Mouse (Mus musculus) heart, postnatal 0 days (tissue): ENCODE data around the gene Skap2.

Experiments
- CTCF ChIP-seq: IDR thresholded peaks from 2 replicates; pipeline ENCODE4 v1.5.1; 2016; ENCODE audit warnings: antibody characterized with exemption, control low read depth, low read depth
- EP300 ChIP-seq: IDR thresholded peaks from 2 replicates; pipeline ENCODE4 v1.6.1; 2016; ENCODE audit warnings: antibody characterized with exemption, low read depth

DNA sequence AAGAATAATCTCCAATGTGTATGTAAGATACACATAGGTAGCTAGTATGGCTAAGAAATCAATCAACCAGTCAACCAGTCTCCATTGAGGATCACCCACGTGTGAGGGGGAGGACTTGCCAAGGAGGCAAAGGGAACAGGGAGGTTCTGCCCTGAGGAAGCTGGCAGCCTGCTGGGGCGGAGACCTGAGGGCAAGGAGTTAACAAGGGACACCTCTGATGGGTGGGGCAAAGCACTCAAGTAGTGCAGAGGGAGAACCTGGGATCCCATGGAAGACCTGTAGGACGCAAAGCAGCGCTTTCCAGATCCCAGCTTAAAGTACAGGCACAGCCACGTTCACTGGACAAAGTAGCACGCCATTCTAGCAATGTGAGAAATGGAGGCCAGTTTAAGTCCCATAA, 131.6 kb downstream of the Skap2 start:
- TF ChIP-seq CTCF = no peak
- no peak for TF ChIP-seq EP300
